Mouse (Mus musculus) left cerebral cortex, postnatal 4 days (tissue): ENCODE results near the gene Phactr2. TPM values are rescaled to one million over a fixed set of nuclear protein-coding genes. Genes with fewer than 3 reads are reported as not detected.

Source experiments
- DNase-seq: peaks from one replicate; pipeline ENCODE4 v3.0.0-alpha.2; 2022
- intact Hi-C: fragments of 180-260 bp; cut with DNase I; formaldehyde crosslinking; loops from one replicate; pipeline ENCODE4 v1.15.1; 2025
- total RNA-seq, 2 experiments: library from RNA; stranded (reverse); gene quantifications; 2 replicates each; pipeline ENCODE4 v1.2.3; 2021

The Phactr2 gene
- total RNA-seq, 2 experiments from 2014 or later: 12.5 to 14.1 TPM

DNA sequence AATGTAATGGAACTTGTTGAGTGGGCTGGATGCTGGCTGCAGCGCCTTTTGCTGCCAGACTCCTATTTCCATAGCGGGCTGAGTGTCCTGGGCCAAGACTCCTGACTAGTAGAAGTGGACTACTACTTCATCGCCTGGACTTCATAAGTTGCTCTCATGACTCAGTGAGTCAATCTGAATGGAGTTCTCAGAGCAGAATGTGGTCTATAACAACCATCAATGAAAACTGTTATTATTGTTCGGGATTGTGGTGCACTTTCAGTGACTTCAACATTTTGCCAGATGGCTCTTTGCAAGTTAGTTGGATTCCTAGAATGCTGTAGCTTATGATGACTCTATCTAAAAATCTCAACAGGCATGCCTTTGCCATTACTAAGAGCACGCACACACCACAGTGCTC lies 185.9 kb downstream of the Phactr2 start:
- intact Hi-C loops: no loop called here
- no peak for DNase-seq

DNA sequence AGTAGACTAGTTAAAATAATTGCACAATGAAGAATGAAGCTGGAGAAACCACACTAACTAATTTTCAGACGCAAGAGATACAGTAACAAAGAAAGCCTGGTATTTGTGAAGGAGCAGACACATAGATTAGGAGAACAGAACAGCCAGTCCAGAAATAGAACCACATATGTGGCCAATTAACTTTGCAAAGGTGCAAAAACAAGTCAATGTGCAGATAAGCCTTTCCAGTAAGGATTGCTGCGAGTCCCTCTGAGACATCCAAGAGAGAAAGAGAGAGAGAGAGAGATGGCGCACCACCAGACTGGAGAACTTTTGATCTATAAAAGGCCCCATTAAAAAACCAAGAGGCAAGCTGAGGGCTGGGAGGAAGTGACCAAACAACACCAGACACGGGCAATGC lies 190.8 kb downstream of the Phactr2 start:
- DNase-seq: no peak
- intact Hi-C loops: no loop called here

DNA sequence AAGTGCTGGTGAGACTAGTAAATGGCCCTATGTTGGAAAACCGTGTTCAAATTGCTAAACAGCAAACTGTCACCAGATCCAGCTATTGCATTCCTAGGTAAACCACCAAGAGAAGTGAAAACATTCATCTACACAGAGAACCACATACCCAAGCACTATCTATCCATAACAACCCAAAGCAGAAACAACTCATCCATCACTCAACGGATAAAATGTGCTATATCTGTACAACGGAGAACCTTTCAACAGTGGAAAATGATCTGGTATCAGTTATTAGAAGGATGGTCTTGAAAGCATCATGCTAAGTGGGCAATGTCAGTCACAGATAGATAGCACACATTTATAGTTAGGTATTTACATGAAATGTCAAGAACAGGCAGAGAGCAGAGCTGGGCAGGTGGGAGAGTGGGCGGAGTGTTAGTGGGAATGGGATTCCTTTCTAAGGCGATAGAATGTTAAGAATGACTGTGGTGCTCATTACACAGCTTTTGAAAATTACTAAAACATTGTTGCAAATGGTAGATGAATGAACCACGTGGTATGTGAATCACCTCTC lies 193.8 kb downstream of the Phactr2 start:
- intact Hi-C loops: no loop called here
- no peak for DNase-seq

DNA sequence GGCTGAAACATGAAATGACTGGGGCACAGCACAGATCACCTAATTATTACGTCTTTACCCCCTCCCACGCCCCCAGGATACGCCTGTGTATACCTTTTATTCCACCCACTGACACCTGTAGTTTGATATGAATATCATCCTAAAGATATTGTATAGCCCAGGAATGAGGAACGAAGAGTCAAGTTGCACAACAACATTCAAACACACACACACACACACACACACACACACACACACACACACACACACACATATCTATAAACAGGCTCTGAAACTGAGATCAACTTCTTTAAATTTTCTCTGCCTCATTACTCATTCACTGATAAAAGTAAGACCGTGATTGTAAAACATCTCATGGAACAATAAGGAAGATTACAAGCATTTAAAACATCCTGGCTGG lies 197.9 kb downstream of the Phactr2 start:
- DNase-seq: no peak
- intact Hi-C loops: no loop called here

DNA sequence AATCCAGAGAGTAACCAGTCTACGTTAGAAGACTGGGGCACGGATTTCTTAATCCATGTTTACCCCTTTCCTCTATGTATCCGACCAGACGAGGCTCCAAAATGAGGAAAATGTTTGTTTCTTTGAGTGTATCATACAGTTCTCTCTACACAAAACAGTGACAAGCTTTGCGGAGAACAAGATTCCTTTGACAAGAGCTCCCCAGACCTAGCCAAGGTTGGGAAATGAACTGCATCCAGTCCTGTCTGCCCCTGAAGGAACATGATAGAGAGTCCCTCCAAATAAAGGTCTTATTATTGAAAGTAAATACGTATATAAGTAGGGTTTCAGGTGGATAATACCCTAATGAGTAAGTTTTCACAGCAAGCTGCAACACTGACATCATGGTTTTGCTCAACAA lies 199.1 kb downstream of the Phactr2 start:
- DNase-seq: no peak
- intact Hi-C loops: no loop called here

- intact Hi-C loops: no loop called here
Measured at GRCm38 (mm10) chr10:13274699-13275098, 199.5 kb downstream of the Phactr2 start.

GRCm38 (mm10) chr10:13273756-13274155 lies 200.5 kb downstream of the Phactr2 start:
- intact Hi-C loops: no loop called here

More at GRCm38 (mm10) chr10:13274699-13275098, 199.5 kb downstream of the Phactr2 start:
- no peak for DNase-seq

DNA sequence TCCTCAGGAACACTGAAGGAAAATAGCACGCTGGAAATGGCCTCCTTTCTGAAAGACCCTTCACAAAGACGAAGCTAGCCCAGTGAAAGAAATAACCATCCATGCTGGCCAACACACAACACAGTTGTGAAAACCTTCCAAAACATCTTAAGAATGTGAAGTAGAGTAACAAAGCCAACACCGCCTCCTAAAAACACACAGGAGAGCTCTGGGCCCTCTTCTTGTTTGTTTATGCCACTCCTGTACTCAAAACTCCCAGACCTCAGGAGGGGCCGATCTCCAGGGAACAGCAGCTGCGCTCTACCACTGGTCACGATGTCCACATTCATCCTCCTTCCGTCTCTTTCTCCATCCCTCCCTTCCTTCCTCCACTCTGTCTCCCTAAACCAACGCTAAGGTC lies 202.5 kb downstream of the Phactr2 start:
- no peak for DNase-seq
- intact Hi-C loops: no loop called here

More at GRCm38 (mm10) chr10:13273756-13274155, 200.5 kb downstream of the Phactr2 start:
- no peak for DNase-seq

- intact Hi-C loops: no loop called here
- no peak for DNase-seq
Measured at GRCm38 (mm10) chr10:13271099-13271498, 203.1 kb downstream of the Phactr2 start.

DNA sequence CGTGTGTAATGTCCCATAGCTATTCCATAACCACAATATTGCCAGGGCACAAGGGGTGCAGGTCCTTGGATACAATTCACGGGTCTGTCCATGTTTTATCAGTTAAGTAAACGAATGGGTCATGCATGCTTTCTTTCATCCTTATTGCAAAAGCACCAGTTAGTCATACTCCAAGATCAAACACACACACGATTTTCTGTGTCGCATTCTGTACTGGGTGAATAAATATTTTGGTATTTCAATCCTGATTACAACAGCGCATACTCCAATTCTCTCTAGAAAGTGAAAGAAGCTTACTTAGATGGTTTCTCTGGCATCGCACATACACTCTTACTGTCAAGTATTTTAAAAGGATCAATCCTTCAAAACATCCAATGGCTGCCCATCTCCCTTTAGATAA lies 203.9 kb downstream of the Phactr2 start:
- intact Hi-C loops: no loop called here
- no peak for DNase-seq

GRCm38 (mm10) chr10:13259251-13259650 lies 215.0 kb downstream of the Phactr2 start:
- DNase-seq: no peak
- intact Hi-C loops: no loop called here

GRCm38 (mm10) chr10:13256196-13256595 lies 218.0 kb downstream of the Phactr2 start:
- intact Hi-C loops: no loop called here
- no peak for DNase-seq

- no peak for DNase-seq
- intact Hi-C loops: no loop called here
Measured at GRCm38 (mm10) chr10:13250280-13250679, 223.9 kb downstream of the Phactr2 start.

- intact Hi-C loops: no loop called here
Measured at GRCm38 (mm10) chr10:13249126-13249525, 225.1 kb downstream of the Phactr2 start.

DNA sequence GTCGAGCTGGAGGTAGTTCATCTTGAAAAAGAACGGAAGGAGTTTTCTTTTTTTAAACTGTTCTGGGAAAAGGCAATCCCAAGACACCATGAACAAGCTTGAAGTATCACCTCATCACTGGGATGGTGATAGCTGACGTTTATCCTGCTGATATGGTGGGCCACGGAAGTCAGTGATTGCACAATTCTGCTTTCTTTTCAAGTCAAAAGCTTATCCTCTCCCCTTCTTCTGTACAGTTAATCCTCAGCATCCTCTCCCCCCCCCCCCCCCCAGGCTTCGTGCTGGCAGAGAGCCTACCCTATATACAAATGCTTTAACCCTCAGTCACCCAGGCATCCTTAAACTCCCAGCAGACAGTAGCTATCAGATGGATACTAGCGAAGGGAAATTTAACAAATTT lies 228.5 kb downstream of the Phactr2 start:
- intact Hi-C loops: no loop called here
- no peak for DNase-seq

More at GRCm38 (mm10) chr10:13249126-13249525, 225.1 kb downstream of the Phactr2 start:
- no peak for DNase-seq

DNA sequence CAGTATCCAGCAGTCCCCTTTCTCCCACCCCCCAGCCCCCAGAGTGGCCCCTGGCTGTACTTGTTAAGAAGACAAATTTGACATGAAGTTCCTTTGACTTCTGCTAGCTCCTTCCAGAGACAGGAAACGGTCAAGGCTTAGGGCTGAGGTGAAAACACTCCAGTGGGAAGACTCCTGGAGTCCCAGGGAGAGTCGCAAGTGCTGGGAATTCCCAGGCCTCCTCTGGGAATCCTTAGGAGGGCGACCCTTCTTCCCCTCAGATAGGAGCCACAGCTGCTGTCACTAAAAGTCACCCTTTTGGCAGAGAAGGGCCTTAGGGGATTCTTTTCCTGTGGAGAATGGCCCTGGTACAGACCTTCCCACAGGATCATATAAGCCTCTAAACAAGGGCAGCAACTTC lies 230.0 kb downstream of the Phactr2 start:
- DNase-seq: no peak
- intact Hi-C loops: no loop called here

DNA sequence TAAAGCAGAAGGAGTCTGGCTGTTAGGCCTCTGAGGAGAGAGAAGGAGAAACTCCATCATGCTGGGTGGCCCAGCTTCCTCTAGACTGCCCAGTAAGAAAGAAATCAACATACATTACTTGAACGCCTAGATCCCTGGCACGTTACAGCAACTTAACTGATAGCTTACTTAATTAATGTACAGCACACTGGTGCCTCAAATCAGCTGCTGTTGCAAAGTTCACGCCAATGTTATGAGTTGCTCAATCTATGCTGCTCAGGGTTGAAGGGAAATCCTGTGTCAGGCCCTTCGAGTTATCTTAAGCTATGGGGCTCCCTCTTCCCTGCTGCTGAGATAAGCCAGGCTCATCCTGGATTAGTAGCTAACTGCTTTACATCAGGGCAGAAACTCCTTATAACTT lies 233.8 kb downstream of the Phactr2 start:
- no peak for DNase-seq
- intact Hi-C loops: no loop called here

DNA sequence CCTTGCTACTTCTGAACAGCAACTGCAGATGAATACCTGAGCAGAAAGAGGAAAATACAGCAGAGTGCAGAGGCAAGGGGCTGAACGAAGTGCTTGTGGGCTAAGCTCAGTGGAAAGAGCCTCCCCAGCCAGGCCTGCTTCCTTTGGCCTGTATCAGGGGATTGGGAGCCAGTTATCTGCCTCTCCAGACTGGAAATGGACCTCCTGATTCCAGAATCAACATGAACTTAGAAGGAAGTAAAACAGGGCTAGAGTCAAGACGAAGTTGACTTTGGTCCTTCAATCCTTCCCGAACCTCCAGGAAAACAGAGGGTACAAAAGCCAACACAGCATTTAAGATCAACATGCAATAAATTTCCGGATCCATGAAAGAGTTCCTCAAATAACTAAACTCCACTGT lies 236.0 kb downstream of the Phactr2 start:
- intact Hi-C loops: no loop called here
- no peak for DNase-seq

DNA sequence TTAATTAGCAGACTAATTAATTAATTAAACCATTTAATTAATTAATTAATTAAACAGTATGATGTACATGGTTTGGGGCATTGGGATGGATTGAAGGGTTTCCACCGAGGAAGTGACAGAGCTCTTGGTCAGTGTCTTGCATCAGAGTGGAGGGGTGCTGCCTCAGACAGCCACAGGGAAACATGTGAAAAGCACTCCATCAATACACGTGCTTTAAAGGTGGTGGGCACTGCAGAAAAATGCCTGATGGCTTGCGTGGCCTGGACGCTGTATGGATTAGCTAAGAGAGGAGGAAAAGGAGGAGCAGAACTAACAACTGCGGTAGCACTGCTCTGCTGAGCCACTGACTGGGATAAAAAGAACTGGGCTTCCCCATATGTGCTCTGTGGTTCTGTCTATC lies 237.3 kb downstream of the Phactr2 start:
- intact Hi-C loops: no loop called here
- no peak for DNase-seq

- intact Hi-C loops: no loop called here
Measured at GRCm38 (mm10) chr10:13234503-13234902, 239.7 kb downstream of the Phactr2 start.

DNA sequence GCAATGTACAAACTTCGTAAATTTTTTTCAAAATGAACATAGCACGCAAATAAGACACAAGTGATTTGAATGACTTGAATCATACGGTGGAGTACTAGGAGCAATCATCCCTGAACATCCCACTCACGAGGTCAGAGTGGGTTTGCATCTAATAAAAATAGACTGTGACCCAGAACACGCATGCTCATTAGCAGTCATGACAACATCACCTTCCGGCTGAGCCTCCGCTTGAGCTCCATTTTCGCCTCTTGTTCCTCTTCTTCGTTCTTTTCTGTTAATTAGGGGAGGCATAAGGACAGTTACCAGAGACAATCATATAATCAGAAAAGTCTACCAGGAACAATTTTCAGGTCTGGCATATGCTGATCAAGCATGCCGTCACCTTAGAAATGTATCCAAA lies 240.3 kb downstream of the Phactr2 start:
- intact Hi-C loops: no loop called here
- no peak for DNase-seq

More at GRCm38 (mm10) chr10:13234503-13234902, 239.7 kb downstream of the Phactr2 start:
- DNase-seq: no peak

DNA sequence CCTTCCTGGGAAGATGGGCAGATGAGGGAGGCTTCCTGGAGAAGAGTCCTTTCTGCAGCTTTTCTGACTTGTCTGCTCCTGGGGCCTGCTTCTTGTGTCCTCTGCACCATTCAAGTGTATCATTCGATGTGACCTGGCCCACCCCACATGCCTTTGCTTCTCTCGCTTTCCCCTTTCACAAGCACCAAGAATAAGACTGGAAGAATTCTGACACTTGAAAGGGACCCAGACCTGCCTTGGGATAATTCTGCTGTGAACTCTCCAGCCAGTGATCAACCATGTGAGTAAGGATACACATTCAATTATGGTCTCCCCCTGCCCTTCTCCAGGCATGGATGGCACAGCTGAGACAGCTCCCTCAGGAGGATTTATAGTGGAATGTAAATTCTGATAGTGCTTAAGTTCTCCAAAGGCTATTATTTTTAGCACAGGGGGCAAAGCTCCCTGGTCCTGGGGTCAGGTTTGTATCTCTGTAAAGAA lies 241.0 kb downstream of the Phactr2 start:
- intact Hi-C loops: no loop called here
- DNase-seq: no peak
